Mouse (Mus musculus): ENCODE results near the gene B4galnt2. TPM values are rescaled to one million over a fixed set of nuclear protein-coding genes. Genes with fewer than 3 reads are reported as not detected.
A peak's percentile ranks its signal among the peaks of the same experiment; 100 is the strongest.

The B4galnt2 gene
- total and polyA plus RNA-seq, 2 experiments from 2014 or later: not detected

GRCm38 (mm10) chr11:95857306-95857705 is 57.4 kb downstream of the B4galnt2 start:
- H3K4me3 ChIP-seq (ENCODE audit: low read depth, low read length): 0 out of 2 replicates have a peak overlapping the region, but pooled peaks have one; percentile 94
- whole genome bisulfite sequencing: 86% methylated on average over 4 of the region's 4 CpGs
- ATAC-seq (no peak), DNase-seq (no peak)
- no peak overlapping the region for H3K27ac ChIP-seq (ENCODE audit: low read depth, low read length)
- no peaks in the 10 kb centered on the region for H3K9me3 ChIP-seq (ENCODE audit: low read length)
- H3K9ac ChIP-seq: peak overlapping the region; percentile 65; the same call in 1 of the 2 replicates
- no peaks in the 10 kb centered on the region for H3K36me3 ChIP-seq (ENCODE audit: insufficient read depth)
- no peaks in the 10 kb centered on the region for H3K27me3 ChIP-seq (ENCODE audit: insufficient read depth, low read length)
- no peak overlapping the region for H3K4me2 ChIP-seq (ENCODE audit: low read depth)
- H3K4me1 ChIP-seq (ENCODE audit: insufficient read depth): peaks cover 5% of the 10 kb centered on the region; the same call in 1 of the 2 replicates
- TF ChIP-seq CTCF (IDR thresholded peaks at IDR 0.05; ENCODE audit: low read depth): no peak

GRCm38 (mm10) chr11:95853684-95854083 is 61.0 kb downstream of the B4galnt2 start:
- Histone ChIP-seq H3K9ac (no peak overlapping the region), H3K4me1 (ENCODE audit: insufficient read depth) (no peaks in the 10 kb centered on the region), H3K4me3 (ENCODE audit: low read depth, low read length) (no peak overlapping the region), H3K36me3 (ENCODE audit: insufficient read depth) (no peaks in the 10 kb centered on the region), H3K9me3 (ENCODE audit: low read length) (no peaks in the 10 kb centered on the region), H3K4me2 (ENCODE audit: low read depth) (no peak overlapping the region), H3K27ac (ENCODE audit: low read depth, low read length) (no peak overlapping the region), H3K27me3 (ENCODE audit: insufficient read depth, low read length) (no peaks in the 10 kb centered on the region)
- DNase-seq (no peak), ATAC-seq (no peak)
- WGBS: 59% methylated on average over 5 of the region's 5 CpGs
- TF ChIP-seq CTCF (IDR thresholded peaks at IDR 0.05; ENCODE audit: low read depth): peak; percentile 67

GRCm38 (mm10) chr11:95850898-95851297 is 63.8 kb downstream of the B4galnt2 start:
- Histone ChIP-seq H3K36me3 (ENCODE audit: insufficient read depth) (no peaks in the 10 kb centered on the region), H3K4me2 (ENCODE audit: low read depth) (no peak overlapping the region), H3K4me1 (ENCODE audit: insufficient read depth) (no peaks in the 10 kb centered on the region), H3K9me3 (ENCODE audit: low read length) (no peaks in the 10 kb centered on the region), H3K9ac (no peak overlapping the region), H3K4me3 (ENCODE audit: low read depth, low read length) (no peak overlapping the region), H3K27me3 (ENCODE audit: insufficient read depth, low read length) (no peaks in the 10 kb centered on the region), H3K27ac (ENCODE audit: low read depth, low read length) (no peak overlapping the region)
- 71% methylated on average over 2 of the region's 2 CpGs for WGBS
- DNase-seq (no peak), ATAC-seq (no peak)
- no peak for TF ChIP-seq CTCF (IDR thresholded peaks at IDR 0.05; ENCODE audit: low read depth)

GRCm38 (mm10) chr11:95844935-95845334 is 69.8 kb downstream of the B4galnt2 start:
- WGBS: 73% methylated on average over 4 of the region's 4 CpGs
- H3K36me3 ChIP-seq (ENCODE audit: insufficient read depth): no peaks in the 10 kb centered on the region
- H3K4me3 ChIP-seq (ENCODE audit: low read depth, low read length): no peak overlapping the region
- no peak overlapping the region for H3K27ac ChIP-seq (ENCODE audit: low read depth, low read length)
- H3K27me3 ChIP-seq (ENCODE audit: insufficient read depth, low read length): peaks cover 8% of the 10 kb centered on the region
- no peak for DNase-seq
- no peak overlapping the region for H3K4me2 ChIP-seq (ENCODE audit: low read depth)
- no peak for TF ChIP-seq CTCF (IDR thresholded peaks at IDR 0.05; ENCODE audit: low read depth)
- H3K9me3 ChIP-seq (ENCODE audit: low read length): no peaks in the 10 kb centered on the region
- H3K4me1 ChIP-seq (ENCODE audit: insufficient read depth): no peaks in the 10 kb centered on the region
- no peak overlapping the region for H3K9ac ChIP-seq
- ATAC-seq: no peak

GRCm38 (mm10) chr11:95843421-95843950 is 71.2 kb downstream of the B4galnt2 start:
- peaks cover 8% of the 10 kb centered on the region for H3K27me3 ChIP-seq (ENCODE audit: insufficient read depth, low read length)
- no peak for TF ChIP-seq CTCF (IDR thresholded peaks at IDR 0.05; ENCODE audit: low read depth)
- H3K36me3 ChIP-seq (ENCODE audit: insufficient read depth): no peaks in the 10 kb centered on the region
- no peak for DNase-seq
- 64% methylated on average over 6 of the region's 6 CpGs for WGBS
- no peaks in the 10 kb centered on the region for H3K9me3 ChIP-seq (ENCODE audit: low read length)
- no peak overlapping the region for H3K4me3 ChIP-seq (ENCODE audit: low read depth, low read length)
- H3K9ac ChIP-seq: no peak overlapping the region
- H3K4me1 ChIP-seq (ENCODE audit: insufficient read depth): peaks cover 3% of the 10 kb centered on the region
- H3K4me2 ChIP-seq (ENCODE audit: low read depth): no peak overlapping the region
- no peak overlapping the region for H3K27ac ChIP-seq (ENCODE audit: low read depth, low read length)
- no peak for ATAC-seq

GRCm38 (mm10) chr11:95842953-95843352 is 71.7 kb downstream of the B4galnt2 start:
- H3K9ac ChIP-seq: no peak overlapping the region
- peaks cover 8% of the 10 kb centered on the region for H3K27me3 ChIP-seq (ENCODE audit: insufficient read depth, low read length)
- no peak for TF ChIP-seq CTCF (IDR thresholded peaks at IDR 0.05; ENCODE audit: low read depth)
- ATAC-seq (no peak), DNase-seq (no peak)
- WGBS: 81% methylated on average over 5 of the region's 5 CpGs
- H3K4me1 ChIP-seq (ENCODE audit: insufficient read depth): peaks cover 4% of the 10 kb centered on the region
- no peaks in the 10 kb centered on the region for H3K9me3 ChIP-seq (ENCODE audit: low read length)
- H3K27ac ChIP-seq (ENCODE audit: low read depth, low read length): no peak overlapping the region
- H3K36me3 ChIP-seq (ENCODE audit: insufficient read depth): no peaks in the 10 kb centered on the region
- H3K4me3 ChIP-seq (ENCODE audit: low read depth, low read length): no peak overlapping the region
- H3K4me2 ChIP-seq (ENCODE audit: low read depth): no peak overlapping the region

GRCm38 (mm10) chr11:95842074-95842681 is 72.5 kb downstream of the B4galnt2 start, which contains the start of gene Abi3:
Gene Abi3, minus strand, starts transcription at chr11:95842476.
- ATAC-seq (no peak), DNase-seq (no peak)
- H3K27me3 ChIP-seq (ENCODE audit: insufficient read depth, low read length): peaks cover 8% of the 10 kb centered on the region
- 14% methylated on average over 11 of the region's 11 CpGs for WGBS
- H3K36me3 ChIP-seq (ENCODE audit: insufficient read depth): no peaks in the 10 kb centered on the region
- H3K4me2 ChIP-seq (ENCODE audit: low read depth): no peak within 1 kb of the TSS
- no peak for TF ChIP-seq CTCF (IDR thresholded peaks at IDR 0.05; ENCODE audit: low read depth)
- H3K9ac ChIP-seq: no peak within 1 kb of the TSS
- no peak within 1 kb of the TSS for H3K4me3 ChIP-seq (ENCODE audit: low read depth, low read length)
- H3K4me1 ChIP-seq (ENCODE audit: insufficient read depth): peaks cover 4% of the 10 kb centered on the region
- H3K9me3 ChIP-seq (ENCODE audit: low read length): no peaks in the 10 kb centered on the region
- H3K27ac ChIP-seq (ENCODE audit: low read depth, low read length): no peak within 1 kb of the TSS
